Mouse (Mus musculus) frontal cortex, postnatal 36 days (tissue): ENCODE measurements at regions not wholly inside any gene's neighbourhood (a gene's known extent, or its start where the extent isn't known, plus 50 kb on each side); places are given as distances from the start of the nearest gene placed in this dataset.

ENCODE experiments used
- DNase-seq, 2 experiments: peaks; one replicate each; pipeline ENCODE4 v3.0.0; 2022; ENCODE audit warnings: low spot score in 2 of 2

DNA sequence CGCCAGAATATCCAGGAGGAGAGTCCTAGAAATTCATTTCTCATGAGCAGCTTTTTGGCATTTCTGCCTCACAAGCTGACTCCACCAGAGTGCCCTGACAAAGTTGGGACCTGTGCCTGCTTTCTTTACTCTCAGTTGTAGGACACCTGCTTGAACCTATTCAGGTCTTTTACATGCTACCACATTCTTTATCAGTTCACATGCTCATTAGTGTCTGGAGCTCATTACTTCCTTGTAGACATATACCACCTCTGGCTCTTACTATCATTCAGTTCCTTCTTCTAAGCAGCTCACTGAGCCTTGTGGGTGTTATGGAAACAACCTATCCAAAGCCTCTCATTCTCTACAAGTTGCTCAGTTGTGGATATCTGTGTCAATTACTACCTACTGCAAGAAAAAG is 363.4 kb upstream of the Gm5150 start:
- no peak for DNase-seq

GRCm38 (mm10) chr3:16363134-16363533 is 356.9 kb upstream of the Gm5150 start:
- no peak for DNase-seq

- no peak for DNase-seq
These were observed 352.8 kb upstream of the Gm5150 start for GRCm38 (mm10) chr3:16358999-16359398.

DNA sequence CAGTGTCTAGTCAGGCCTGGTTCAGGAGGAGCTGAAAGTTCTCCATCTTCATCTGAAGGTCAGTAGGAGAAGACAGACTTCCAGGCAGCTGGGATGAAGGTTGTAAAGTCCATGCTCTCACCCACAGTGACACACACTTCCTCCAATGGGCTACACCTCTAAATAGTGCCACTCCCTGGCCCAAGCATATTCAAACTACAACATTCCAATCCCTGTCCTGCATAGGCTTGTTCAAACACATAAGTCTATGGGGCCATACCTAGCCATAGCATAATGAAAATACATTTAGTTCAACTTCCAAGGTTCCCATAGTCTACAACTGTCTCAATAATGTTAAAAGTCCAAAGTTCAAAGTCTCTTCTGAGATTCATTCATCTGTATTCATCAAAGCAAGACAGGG is 324.5 kb upstream of the Gm5150 start:
- DNase-seq, result no peak

DNA sequence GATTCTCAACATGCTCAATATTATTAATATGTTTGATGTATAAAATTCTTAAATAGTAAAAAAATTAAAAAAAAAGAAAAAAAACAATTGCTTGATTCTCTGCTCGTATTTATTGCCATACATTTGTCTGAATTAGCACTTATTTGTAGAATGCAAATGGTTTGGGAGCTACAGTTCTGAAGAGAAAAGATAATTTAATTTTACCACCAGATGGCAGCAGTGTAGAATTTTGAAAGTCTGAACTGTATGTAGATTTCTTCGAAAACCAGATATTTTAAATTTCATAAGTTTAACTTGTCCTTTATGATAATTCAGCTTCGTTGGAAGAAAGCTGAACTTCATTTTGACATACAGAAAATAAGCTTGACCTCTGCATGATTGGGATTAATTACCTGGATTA is 304.6 kb upstream of the Gm5150 start:
- DNase-seq, result no peak

DNA sequence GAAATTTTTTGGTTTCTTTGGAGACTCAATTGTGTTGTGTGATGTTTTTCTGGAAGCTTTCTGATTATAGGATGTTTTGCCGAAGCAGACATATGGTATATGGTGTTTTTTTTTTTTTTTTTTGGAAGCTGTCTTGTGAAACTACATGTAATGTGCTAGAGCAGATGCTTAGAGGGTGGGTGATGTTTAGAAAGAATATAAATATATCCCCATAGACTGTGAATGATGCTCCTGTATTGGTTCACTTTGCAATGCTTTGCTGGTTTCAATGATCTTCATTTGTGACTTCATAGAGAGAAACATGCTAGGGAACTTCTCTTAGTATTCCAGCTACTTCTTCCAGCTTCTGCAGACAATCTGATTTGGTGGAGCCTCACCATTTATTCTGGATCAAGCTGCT is 271.2 kb upstream of the Gm5150 start:
- peak in 1 of 2 experiments; percentile 10 for DNase-seq
